In genomic region chr5:64202306-64202705, GRCm38 (mm10) we compare ENCODE assay signal across 9 mouse cellular contexts. TPM values are rescaled to one million over a fixed set of nuclear protein-coding genes. Genes with fewer than 3 reads are reported as not detected.
DNase-seq lines count a peak whose midpoint lies in the region; ATAC-seq lines count a peak whose summit lies in the region.
"Had no signal": no experiment of that assay in that cellular context is flagged by ENCODE, and none has a peak within 500 bp of the region (broad histone marks: within the 10 kb centered on the region; RNA-seq: fewer than 3 reads in every experiment).

No protein-coding gene starts in this region.

- H3K4me1 ChIP-seq in forebrain, embryonic 14.5 days (ENCODE audit: control insufficient read depth, insufficient read depth, low read length): no peaks in the 10 kb centered on the region
- no peaks in the 10 kb centered on the region for H3K4me1 ChIP-seq in neural tube, embryonic 14.5 days (ENCODE audit: control insufficient read depth, insufficient read depth, low read length)
- H3K4me1 ChIP-seq: neural tube, embryonic 13.5 days had no signal

- H3K4me2 ChIP-seq in forebrain, embryonic 14.5 days (ENCODE audit: low read length): no peak overlapping the region
- H3K4me2 ChIP-seq in neural tube, embryonic 14.5 days (ENCODE audit: low read depth, low read length): no peak overlapping the region
- H3K4me2 ChIP-seq: neural tube, embryonic 13.5 days had no signal

- H3K4me3 ChIP-seq in forebrain, embryonic 14.5 days (ENCODE audit: low read depth, low read length): no peak overlapping the region
- no peak overlapping the region for H3K4me3 ChIP-seq in neural tube, embryonic 14.5 days (ENCODE audit: low read depth, low read length)
- H3K4me3 ChIP-seq: neural tube, embryonic 13.5 days had no signal

- 0 out of 2 replicates have a peak, but pooled peaks have one; percentile 29 for ATAC-seq in forebrain, embryonic 14.5 days
- ATAC-seq in neural tube, embryonic 14.5 days (ENCODE audit: low read depth): peak; percentile 41; the same call in 1 of the 2 replicates

- no peaks in the 10 kb centered on the region for H3K36me3 ChIP-seq in forebrain, embryonic 14.5 days (ENCODE audit: control insufficient read depth, insufficient read depth, low read length)
- no peaks in the 10 kb centered on the region for H3K36me3 ChIP-seq in neural tube, embryonic 14.5 days (ENCODE audit: control insufficient read depth, insufficient read depth, low read length)
- H3K36me3 ChIP-seq: neural tube, embryonic 13.5 days had no signal

- peak; percentile 31 to 51 for DNase-seq in layer of hippocampus, postnatal 14 days (ENCODE audit: low spot score in 2 of 2)
- DNase-seq in layer of hippocampus, adult 9-11 months: no peak
- peak; percentile 64 for DNase-seq in ES-CJ7 (ENCODE audit: low read depth, low spot score)
- DNase-seq in c-Kit-positive CD71-negative TER-119-negative erythroid progenitor cells, embryonic 14.5 days (ENCODE audit: low read depth): peak; percentile 58
- peak; percentile 68 for DNase-seq in forebrain, embryonic 14.5 days (ENCODE audit: low spot score)
- peak; percentile 41 to 52 for DNase-seq in kidney, postnatal 36 days
- no peak for DNase-seq in right cerebral cortex, postnatal 14 days

- no peaks in the 10 kb centered on the region for H3K27me3 ChIP-seq in forebrain, embryonic 14.5 days (replicated peaks; ENCODE audit: control insufficient read depth, insufficient read depth, low read length)
- no peaks in the 10 kb centered on the region for H3K27me3 ChIP-seq in neural tube, embryonic 14.5 days (ENCODE audit: control insufficient read depth, insufficient read depth, low read length)
- H3K27me3 ChIP-seq: neural tube, embryonic 13.5 days had no signal

- no peak overlapping the region for H3K27ac ChIP-seq in forebrain, embryonic 14.5 days (ENCODE audit: low read depth, low read length)
- no peak overlapping the region for H3K27ac ChIP-seq in neural tube, embryonic 14.5 days (ENCODE audit: low read depth, low read length)
- H3K27ac ChIP-seq: neural tube, embryonic 13.5 days had no signal

- no peak overlapping the region for H3K9ac ChIP-seq in forebrain, embryonic 14.5 days (ENCODE audit: low read length)
- H3K9ac ChIP-seq in neural tube, embryonic 14.5 days (replicated peaks; ENCODE audit: low read depth, low read length): no peak overlapping the region
- H3K9ac ChIP-seq: neural tube, embryonic 13.5 days had no signal

- WGBS in forebrain, embryonic 14.5 days: 32% methylated on average over 2 of the region's 2 CpGs
- 27% methylated on average over 2 of the region's 2 CpGs for WGBS in neural tube, embryonic 14.5 days

- H3K9me3 ChIP-seq in forebrain, embryonic 14.5 days (replicated peaks; ENCODE audit: control insufficient read depth, low read length): no peaks in the 10 kb centered on the region
- H3K9me3 ChIP-seq in neural tube, embryonic 14.5 days (ENCODE audit: control insufficient read depth, low read length): no peaks in the 10 kb centered on the region
- H3K9me3 ChIP-seq: neural tube, embryonic 13.5 days had no signal

RNA-seq across cellular contexts. Expression of gene Tbc1d1, which starts 46.2 kb away (rescaled TPM):
- 10 to 100 TPM; 25.2 to 30.5 TPM for total RNA-seq in layer of hippocampus, postnatal 14 days (2021)
- 11.6 TPM in 2 replicates for polyA plus RNA-seq in forebrain, embryonic 14.5 days (2014; fragmentation: Nextera tagmentation; extraction: Ambion mirVana)
- 16.0 and 21.1 TPM in 2 replicates for polyA plus RNA-seq in neural tube, embryonic 14.5 days (2014; fragmentation: Nextera tagmentation; extraction: Ambion mirVana)

Comparison
In these comparisons a context has a peak if more than half of its experiments do, and no peak if none do; other contexts are left out.
1. DNase-seq: peak in layer of hippocampus, postnatal 14 days (2 of 2), ES-CJ7 (single experiment), c-Kit-positive CD71-negative TER-119-negative erythroid progenitor cells, embryonic 14.5 days (single experiment), forebrain, embryonic 14.5 days (single experiment) and kidney, postnatal 36 days (2 of 2); none in layer of hippocampus, adult 9-11 months (single experiment) and right cerebral cortex, postnatal 14 days (single experiment).